Mouse (Mus musculus): ENCODE data around the gene Alox15.

Gene Alox15

DNA sequence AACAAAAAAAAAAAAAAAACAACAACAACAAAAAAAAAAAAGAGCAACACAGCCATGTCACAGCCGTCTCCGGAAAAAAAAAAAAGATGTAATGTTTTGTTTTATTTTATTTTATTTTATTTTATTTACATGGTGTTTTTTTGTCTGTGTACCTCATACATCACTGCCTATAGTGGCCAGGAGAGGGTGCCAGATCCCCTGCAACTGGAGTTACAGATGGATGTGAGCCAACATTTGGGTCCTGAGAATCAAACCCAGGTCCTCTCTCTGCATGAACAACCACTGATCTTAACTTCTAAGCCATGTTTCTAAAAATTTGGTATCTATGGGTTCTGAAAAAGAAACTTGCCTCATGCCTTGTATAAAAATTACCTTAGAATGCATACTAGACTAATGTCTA lies 43.5 kb downstream of the Alox15 start:
- DNase-seq: peak in 1 of 2 experiments; percentile 28

DNA sequence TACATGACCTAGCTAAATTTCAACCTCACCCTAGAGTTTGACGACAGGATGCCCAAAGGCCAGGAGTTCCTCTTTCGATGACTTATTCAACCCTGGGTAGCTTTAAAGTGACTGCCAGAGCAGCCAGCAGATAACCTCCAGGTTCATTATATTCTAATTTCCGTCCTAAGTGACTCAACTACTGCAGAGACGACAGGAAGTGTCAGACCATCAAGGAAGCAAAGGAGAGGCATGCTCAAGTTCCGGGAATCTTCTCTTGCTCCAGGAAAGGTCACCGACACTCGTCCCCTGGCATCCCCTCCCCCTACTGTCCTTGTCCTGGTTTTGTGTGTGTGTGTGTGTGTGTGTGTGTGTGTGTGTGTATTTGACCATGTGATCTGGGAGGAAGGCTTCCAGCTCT lies 45.7 kb downstream of the Alox15 start:
- DNase-seq: peak; percentile 27 to 54

DNA sequence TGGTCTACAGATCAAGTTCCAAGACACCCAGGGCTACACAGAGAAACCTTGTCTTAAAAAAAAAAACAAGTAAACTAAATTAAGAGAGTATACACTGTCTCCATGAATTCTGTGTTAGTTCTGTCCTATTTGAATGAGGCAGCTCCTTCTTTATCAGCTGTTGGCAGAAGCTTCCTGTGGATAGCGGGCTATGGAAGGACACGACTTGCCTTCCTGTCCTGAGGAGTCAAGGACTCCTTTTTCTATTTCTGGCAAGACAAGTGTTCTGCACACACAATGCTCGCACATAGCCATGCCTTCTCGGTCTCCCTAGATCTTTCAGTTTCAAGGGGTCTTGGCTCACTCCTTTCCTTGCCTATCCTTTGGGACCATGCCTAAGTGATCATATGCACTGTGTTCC lies 49.5 kb downstream of the Alox15 start:
- DNase-seq: no peak

DNA sequence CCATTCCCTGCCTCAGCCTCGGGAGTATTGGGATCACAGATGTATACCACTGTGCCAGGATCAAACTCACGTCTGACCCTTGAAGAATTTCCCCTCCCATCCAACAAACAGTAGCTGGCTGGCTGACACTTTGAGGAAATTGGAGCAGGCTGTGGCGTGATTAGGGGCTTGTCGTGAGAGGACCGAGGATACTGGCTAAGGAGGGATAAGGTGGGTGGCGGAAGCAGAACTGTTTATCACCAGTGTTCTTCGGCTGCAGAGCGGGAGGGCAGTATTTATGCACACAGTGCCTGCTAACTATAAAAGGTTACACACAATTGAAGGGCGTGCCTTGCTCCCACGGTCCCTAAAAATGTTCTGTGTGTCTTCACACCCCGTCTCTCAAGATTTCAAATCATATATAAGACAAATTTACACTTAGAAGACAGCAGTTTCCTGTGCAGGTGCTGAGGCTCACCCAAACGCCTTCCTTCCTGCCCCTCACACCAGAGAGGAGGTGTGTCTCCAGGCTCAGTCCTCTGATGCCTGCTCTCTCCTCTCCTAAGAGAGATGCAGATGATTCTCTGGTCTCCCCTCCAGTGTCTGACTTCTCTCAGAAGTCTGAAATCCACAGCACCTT lies 53.9 kb downstream of the Alox15 start:
- DNase-seq: peak in 1 of 2 experiments; percentile 31

DNA sequence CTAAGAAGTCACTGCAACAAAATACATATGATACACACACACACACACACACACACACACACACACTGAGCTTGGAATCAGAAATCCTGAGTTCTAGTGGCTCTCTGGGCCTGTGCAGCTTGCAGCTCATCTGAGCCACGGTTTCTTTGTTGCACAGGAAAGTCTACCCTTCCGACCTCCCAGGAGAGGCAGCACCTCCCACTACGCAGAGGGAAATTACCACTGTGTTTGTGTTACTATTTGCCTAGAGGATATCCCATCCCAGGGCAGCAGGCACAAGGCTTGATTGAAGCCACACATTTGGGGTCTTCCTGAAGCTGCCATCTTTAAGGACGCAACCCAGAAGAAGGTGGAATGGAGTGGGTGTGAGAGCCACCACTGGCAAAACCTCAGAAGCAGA lies 54.4 kb downstream of the Alox15 start:
- no peak for DNase-seq
